Mouse (Mus musculus) bone marrow macrophage, adult 2 months (primary cell): ENCODE results near the gene Wdfy2. TPM values are rescaled to one million over a fixed set of nuclear protein-coding genes. Genes with fewer than 3 reads are reported as not detected.
A peak's percentile ranks its signal among the peaks of the same experiment; 100 is the strongest.

ENCODE experiments used
- H3K27ac ChIP-seq: 2 replicates; pipeline ENCODE4 v1.5.1; 2012; ENCODE audit warnings: low read depth, low read length; ENCODE audit not compliant: insufficient read depth
- H3K4me1 ChIP-seq: 2 replicates; pipeline ENCODE4 v1.6.1; 2012; ENCODE audit warnings: low read length; ENCODE audit not compliant: control insufficient read depth, insufficient read depth
- H3K4me3 ChIP-seq: 2 replicates; pipeline ENCODE4 v1.5.1; 2012; ENCODE audit warnings: mild to moderate bottlenecking, low read length, moderate library complexity; ENCODE audit not compliant: insufficient read depth
- CTCF ChIP-seq: IDR thresholded peaks from 2 replicates; pipeline ENCODE4 v1.5.1; 2012; ENCODE audit warnings: low read depth, mild to moderate bottlenecking, low read length, moderate library complexity
- POLR2A ChIP-seq: IDR thresholded peaks from 2 replicates; pipeline ENCODE4 v1.6.1; 2012; ENCODE audit warnings: mild to moderate bottlenecking, low read depth, low read length, borderline replicate concordance
- polyA plus RNA-seq: library from polyadenylated mRNA; stranded (reverse); fragments of >200 nt; gene quantifications from 2 replicates; pipeline ENCODE4 v1.2.4, GENCODE M21; 2012; ENCODE audit not compliant: missing spikeins, insufficient read depth, insufficient read length

Wdfy2 gene
- polyA plus RNA-seq, 1 experiment, result 83.5 TPM

- Histone ChIP-seq H3K27ac (no peak overlapping the region), H3K4me1 (no peaks in the 10 kb centered on the region), H3K4me3 (no peak overlapping the region)
- no peak for TF ChIP-seq CTCF
Measured at GRCm38 (mm10) chr14:62946794-62947193, 109.3 kb downstream of the Wdfy2 start.

DNA sequence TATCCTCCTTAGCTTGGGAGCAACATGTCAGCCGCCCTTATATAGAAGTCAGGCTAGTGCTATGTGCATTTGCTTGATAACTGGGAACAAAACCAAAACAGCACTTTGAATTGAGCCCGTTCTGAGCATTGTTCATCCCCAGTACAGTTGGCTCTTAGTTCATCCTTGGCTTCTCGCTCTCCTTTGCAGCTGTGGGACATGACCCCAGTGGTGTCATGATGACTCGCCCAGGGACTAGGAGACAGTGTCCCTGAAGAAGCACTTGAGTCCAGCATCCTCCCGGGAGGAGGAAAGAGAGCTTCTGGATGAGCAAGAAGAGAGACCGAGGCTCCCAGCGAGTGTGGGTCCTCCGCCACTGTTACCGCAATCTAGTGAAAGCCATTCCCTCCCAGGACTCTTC is 118.6 kb downstream of the Wdfy2 start:
- Histone ChIP-seq H3K4me1 (no peaks in the 10 kb centered on the region), H3K27ac (no peak overlapping the region), H3K4me3 (no peak overlapping the region)
- TF ChIP-seq POLR2A (no peak), CTCF (no peak)

DNA sequence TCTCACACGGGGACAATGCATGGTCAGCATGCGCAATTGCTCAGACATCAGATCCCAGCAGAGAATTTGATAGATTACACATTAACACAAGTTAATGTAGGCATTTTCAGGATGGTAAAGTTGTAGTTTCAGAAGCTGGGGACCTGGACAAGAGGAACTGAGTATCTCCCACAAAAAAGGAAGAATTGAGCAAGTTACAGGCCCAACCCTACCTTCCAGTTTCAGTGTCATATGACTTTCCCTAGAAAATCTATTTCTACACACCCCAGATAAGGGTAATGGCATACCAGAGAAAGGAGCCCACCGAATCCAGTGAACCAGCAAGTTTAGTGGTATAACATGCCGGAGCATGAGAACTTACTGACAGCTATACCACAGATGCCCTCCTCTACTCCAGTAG is 126.2 kb downstream of the Wdfy2 start:
- Histone ChIP-seq H3K4me1 (peaks cover 16% of the 10 kb centered on the region), H3K4me3 (no peak overlapping the region), H3K27ac (no peak overlapping the region)
- TF ChIP-seq CTCF (no peak), POLR2A (no peak)

DNA sequence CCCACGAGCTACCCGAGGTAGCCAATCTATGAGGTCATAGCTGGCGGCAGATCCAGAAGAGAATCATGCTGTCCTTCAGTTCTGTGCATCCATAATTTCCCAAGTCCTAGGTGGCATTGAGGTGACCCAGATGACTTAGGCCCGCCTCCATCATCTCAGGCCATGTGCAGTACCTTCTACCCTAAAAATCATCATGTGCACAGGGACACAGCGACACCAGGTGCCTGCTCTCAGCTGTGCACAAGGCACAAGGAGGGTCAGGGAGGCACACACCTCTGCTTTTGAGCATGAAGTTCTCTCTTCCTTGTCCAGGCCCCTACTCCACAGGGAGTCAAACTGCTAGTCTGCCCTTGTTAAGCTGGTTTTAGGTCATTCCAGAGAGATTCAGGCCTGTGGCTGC is 127.9 kb downstream of the Wdfy2 start:
- H3K4me3 ChIP-seq, result no peak overlapping the region
- peaks cover 16% of the 10 kb centered on the region for H3K4me1 ChIP-seq
- no peak overlapping the region for H3K27ac ChIP-seq
- TF ChIP-seq CTCF (no peak), POLR2A (no peak)

DNA sequence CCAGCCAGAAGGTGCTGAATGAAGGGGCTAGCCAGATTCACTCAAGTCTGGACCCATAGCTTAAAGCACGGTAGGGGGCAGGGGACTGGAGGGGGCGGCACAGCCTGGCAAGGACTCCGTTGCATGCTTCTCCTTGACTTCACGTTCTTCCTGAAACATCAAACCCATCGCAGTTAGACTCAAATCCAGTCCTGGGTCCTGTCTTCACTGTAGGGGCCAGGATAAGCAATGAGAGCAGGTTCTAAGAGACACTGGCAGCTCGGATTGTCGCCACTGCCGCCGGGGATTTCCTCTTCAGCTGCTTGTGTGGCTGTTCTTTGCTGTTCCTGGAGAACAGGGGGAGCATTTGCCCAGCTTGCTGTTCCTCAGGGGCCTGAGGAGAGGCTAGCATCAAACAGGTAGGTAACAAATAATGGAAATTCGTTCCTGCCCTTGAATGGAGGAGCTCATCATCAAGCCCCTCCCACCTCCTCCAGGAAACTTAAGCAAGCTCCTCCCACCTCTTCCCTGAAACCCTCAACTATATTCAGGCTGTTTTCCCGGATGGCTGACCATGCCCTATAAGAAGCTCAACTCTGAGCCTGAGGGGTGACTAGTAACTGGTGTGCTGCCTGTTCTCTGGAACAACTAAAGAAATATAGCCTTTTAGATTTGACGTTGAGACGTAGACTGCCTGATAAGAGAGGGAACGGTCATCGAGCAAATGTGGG is 128.5 kb downstream of the Wdfy2 start:
- no peak overlapping the region for H3K4me3 ChIP-seq
- no peak for TF ChIP-seq POLR2A
- TF ChIP-seq CTCF, result no peak

GRCm38 (mm10) chr14:62975046-62975445 is 137.6 kb downstream of the Wdfy2 start:
- no peak overlapping the region for H3K27ac ChIP-seq
- H3K4me3 ChIP-seq, result no peak overlapping the region
- TF ChIP-seq POLR2A (no peak), CTCF (peak; percentile 87)
- H3K4me1 ChIP-seq, result peaks cover 5% of the 10 kb centered on the region

More for the DNA sequence above, 128.5 kb downstream of the Wdfy2 start:
- no peak overlapping the region for H3K27ac ChIP-seq
- H3K4me1 ChIP-seq, result peaks cover 16% of the 10 kb centered on the region

DNA sequence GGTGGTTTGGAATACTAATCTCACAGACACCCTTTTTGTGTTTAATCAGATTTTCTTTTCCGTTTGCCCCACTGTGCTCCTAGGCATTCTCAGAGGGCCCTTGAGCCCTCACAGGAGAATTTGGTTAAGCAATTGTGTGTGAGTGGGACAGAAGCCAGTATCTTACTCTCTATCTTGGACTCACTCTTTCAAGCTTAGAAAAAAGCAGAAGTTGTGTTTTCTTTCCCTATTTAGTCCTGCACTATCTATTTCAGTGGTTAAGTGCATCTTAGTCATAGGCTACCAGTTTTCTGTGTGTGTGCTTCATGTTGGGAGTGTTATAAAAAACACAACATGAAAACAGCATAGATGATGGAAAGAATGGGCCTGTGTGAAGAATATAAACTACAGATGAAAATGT is 142.3 kb downstream of the Wdfy2 start:
- no peak overlapping the region for H3K4me3 ChIP-seq
- no peak for TF ChIP-seq POLR2A
- no peak for TF ChIP-seq CTCF

DNA sequence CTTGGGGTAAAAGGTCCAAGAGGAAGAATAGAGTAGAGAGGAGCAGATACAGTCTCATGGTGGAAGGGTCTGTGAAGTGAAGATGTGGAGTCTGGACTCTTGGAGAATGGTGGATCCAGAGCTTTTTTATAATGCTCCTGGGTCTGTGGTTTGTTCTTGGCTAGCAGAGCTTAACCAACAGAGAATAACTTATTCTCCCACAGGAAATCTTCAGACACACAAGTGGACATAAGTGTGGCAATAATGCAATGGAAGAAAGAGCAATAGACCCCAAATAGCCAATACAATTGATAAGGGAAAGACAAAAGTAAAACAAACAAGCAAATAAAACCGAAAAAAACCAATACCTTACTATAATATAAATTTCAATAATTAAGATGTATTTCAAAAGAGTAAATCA is 146.9 kb downstream of the Wdfy2 start, which contains the start of gene Defb48:
Defb48 (minus strand) TSS at position 101 of the 400 bp plus-strand sequence.
- H3K4me3 ChIP-seq, result no peak within 1 kb of the TSS
- no peak within 1 kb of the TSS for H3K27ac ChIP-seq
- TF ChIP-seq CTCF (no peak), POLR2A (no peak)
- H3K4me1 ChIP-seq, result peaks cover 3% of the 10 kb centered on the region

More for the DNA sequence above, 142.3 kb downstream of the Wdfy2 start:
- peaks cover 5% of the 10 kb centered on the region for H3K4me1 ChIP-seq
- H3K27ac ChIP-seq, result no peak overlapping the region

- Histone ChIP-seq H3K4me1 (no peaks in the 10 kb centered on the region), H3K27ac (no peak overlapping the region), H3K4me3 (no peak overlapping the region)
- TF ChIP-seq POLR2A (no peak), CTCF (no peak)
Measured at GRCm38 (mm10) chr14:62991271-62991670, 153.8 kb downstream of the Wdfy2 start.

DNA sequence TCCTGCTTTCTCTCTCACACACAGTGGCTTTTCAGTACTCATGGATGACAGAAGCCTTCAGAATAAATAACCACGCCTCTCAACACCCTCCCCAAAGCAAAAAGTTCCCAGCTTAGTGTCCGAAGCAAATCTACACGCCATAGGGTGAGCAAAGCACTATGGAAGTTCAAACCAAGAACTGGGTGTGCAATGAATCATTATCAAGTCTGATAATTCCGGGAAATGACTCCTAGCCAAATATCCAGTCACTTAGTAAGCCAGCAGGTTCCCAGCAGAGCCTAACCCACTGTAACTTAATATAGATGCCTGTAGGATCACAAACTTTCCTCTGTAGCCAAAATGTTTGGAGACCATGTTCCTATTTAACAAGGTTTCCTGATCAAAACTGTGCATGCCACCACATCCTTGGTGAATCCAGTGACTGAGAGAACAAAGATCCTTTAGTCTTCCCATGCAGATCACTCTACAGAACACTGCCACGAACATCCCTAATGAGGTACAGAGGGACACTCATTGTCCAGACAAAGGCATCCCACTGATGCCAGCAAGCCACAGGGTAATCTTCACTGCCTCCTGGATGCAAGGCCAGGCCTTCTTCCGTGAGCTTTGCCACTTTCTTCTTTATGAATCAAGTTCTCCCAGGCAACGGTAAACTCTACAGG is 154.5 kb downstream of the Wdfy2 start:
- Histone ChIP-seq H3K4me3 (no peak overlapping the region), H3K27ac (no peak overlapping the region), H3K4me1 (no peaks in the 10 kb centered on the region)
- no peak for TF ChIP-seq CTCF
- no peak for TF ChIP-seq POLR2A
